Mouse (Mus musculus): ENCODE results near the gene Hoxb8.

Gene Hoxb8

GRCm38 (mm10) chr11:96316696-96317607 lies 35.2 kb downstream of the Hoxb8 start:
- DNase-seq (ENCODE audit: low spot score) = no peak

- DNase-seq (ENCODE audit: low spot score) = no peak
Measured at GRCm38 (mm10) chr11:96317608-96318367, 36.1 kb downstream of the Hoxb8 start, which contains the start of gene Hoxb4. Gene Hoxb4 (plus strand): TSS chr11:96318267.

GRCm38 (mm10) chr11:96318368-96319070 lies 36.8 kb downstream of the Hoxb8 start:
- DNase-seq (ENCODE audit: low spot score) = no peak

- no peak for DNase-seq (ENCODE audit: low spot score)
Measured at GRCm38 (mm10) chr11:96319071-96319902, 37.6 kb downstream of the Hoxb8 start.

GRCm38 (mm10) chr11:96319910-96320309 lies 38.2 kb downstream of the Hoxb8 start:
- no peak for DNase-seq (ENCODE audit: low spot score)

GRCm38 (mm10) chr11:96320688-96321087 lies 39.0 kb downstream of the Hoxb8 start:
- no peak for DNase-seq (ENCODE audit: low spot score)

- DNase-seq (ENCODE audit: low spot score) = no peak
Measured at GRCm38 (mm10) chr11:96321846-96322245, 40.1 kb downstream of the Hoxb8 start.

- DNase-seq (ENCODE audit: low spot score) = no peak
Measured at GRCm38 (mm10) chr11:96322738-96323137, 41.0 kb downstream of the Hoxb8 start.

- DNase-seq (ENCODE audit: low spot score) = no peak
Measured at GRCm38 (mm10) chr11:96323154-96323553, 41.4 kb downstream of the Hoxb8 start, which contains the start of gene Hoxb3. Gene Hoxb3 (plus strand): TSS chr11:96323326.

- DNase-seq (ENCODE audit: low spot score) = no peak
Measured at GRCm38 (mm10) chr11:96324125-96324524, 42.4 kb downstream of the Hoxb8 start.

GRCm38 (mm10) chr11:96324965-96325364 lies 43.3 kb downstream of the Hoxb8 start:
- DNase-seq (ENCODE audit: low spot score) = no peak

GRCm38 (mm10) chr11:96325747-96326212 lies 44.1 kb downstream of the Hoxb8 start:
- DNase-seq (ENCODE audit: low spot score) = no peak

GRCm38 (mm10) chr11:96326705-96327104 lies 45.0 kb downstream of the Hoxb8 start:
- no peak for DNase-seq (ENCODE audit: low spot score)

GRCm38 (mm10) chr11:96327122-96327521 lies 45.4 kb downstream of the Hoxb8 start:
- DNase-seq (ENCODE audit: low spot score) = no peak

- no peak for DNase-seq (ENCODE audit: low spot score)
Measured at GRCm38 (mm10) chr11:96327750-96328149, 46.0 kb downstream of the Hoxb8 start.

- DNase-seq (ENCODE audit: low spot score) = no peak
Measured at GRCm38 (mm10) chr11:96328605-96329004, 46.9 kb downstream of the Hoxb8 start.

GRCm38 (mm10) chr11:96332105-96332504 lies 50.4 kb downstream of the Hoxb8 start:
- DNase-seq (ENCODE audit: low spot score) = no peak

GRCm38 (mm10) chr11:96332618-96333032 lies 50.9 kb downstream of the Hoxb8 start:
- no peak for DNase-seq (ENCODE audit: low spot score)

- DNase-seq (ENCODE audit: low spot score) = no peak
Measured at GRCm38 (mm10) chr11:96333241-96334001, 51.7 kb downstream of the Hoxb8 start.

GRCm38 (mm10) chr11:96334002-96334364 lies 52.3 kb downstream of the Hoxb8 start:
- DNase-seq (ENCODE audit: low spot score) = no peak

All from ovary, postnatal 10 days (tissue).